Mouse (Mus musculus) liver, postnatal 0 days (tissue): Measurements from ENCODE around the gene Mpc1.

ENCODE experiments used
- CTCF ChIP-seq: sonication (generic); IDR thresholded peaks from 2 replicates; pipeline ENCODE4 v1.5.1; 2016; ENCODE audit warnings: antibody characterized with exemption, low read depth
- EP300 ChIP-seq: IDR thresholded peaks from 2 replicates; pipeline ENCODE4 v1.6.1; 2016; ENCODE audit warnings: antibody characterized with exemption, low read depth, mild to moderate bottlenecking

DNA sequence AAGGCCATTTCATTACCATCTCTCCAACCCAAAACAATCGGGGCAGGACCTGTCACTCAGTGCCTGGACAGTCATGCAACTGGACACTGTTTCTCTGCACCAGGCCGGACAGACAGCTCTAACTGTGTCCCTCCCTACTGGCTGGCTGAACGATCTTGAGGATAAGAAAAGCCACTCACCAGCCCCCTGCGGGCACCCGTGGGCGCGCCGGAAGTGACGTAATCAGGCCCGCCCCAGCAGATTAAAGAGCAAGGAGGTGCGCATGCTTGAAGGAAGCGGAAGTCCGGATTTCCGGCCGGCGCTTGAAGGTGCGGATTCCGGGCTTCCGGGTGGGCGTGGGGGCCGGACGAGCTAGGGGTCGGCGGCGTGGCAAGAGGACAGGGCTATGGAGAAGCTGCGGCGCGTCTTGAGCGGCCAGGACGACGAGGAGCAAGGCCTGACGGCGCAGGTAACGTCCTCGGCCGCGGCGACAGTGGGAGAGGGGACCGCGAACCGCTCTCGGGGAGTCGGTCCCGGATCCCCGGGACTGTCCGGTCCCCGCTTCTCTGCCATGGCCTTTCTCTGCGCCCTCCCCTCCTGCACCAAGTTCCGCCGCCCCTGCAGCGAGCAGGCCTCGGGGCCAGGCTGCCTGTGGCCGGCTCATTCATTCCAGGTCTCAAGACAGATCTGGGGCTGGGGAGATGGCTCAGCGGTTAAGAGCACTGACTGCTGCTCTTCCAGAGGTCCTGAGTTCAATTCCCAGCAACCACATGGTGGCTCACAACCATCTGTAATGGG lies 28.3 kb downstream of the Mpc1 start, which contains the start of gene Sft2d1:
- TF ChIP-seq EP300: peak; percentile 57; the same call in 1 of the 2 replicates
- TF ChIP-seq CTCF: no peak
